In the genomic region with DNA sequence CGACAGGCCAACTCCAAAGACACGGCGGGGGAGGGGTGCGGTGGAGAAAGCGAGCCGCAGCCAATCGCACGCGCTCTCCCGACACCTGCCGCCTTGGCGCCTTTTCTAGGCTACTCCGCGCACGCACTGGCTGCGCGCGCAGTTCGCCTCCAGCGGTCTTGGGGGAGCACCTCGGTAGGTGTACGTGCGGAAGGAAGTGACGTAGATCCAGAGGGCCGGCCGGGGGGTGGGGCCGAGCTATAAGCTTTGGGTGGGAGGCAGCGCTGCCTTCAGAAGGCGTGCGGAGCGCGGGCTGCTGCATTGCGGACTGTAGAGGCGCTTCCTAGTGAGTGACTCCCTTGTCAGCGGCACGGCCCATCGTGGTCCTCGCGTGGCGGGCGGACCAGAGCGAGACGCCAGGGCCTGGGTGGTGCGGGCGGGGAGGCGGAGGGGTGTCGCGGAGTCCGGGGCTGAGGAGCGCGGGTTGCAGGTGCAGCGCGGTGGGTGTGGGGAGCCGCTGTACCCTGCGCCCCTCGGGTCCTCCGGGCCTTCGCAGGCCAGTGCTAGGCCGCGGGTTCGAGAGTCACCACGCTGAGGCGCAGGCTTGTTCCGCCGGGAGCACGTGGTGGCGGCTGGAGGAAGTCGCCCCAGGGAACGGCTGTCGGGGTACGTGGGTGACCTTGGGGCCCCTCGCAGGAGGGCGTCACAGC, we compare ENCODE assay signal across 8 mouse cellular contexts. TPM values are rescaled to one million over a fixed set of nuclear protein-coding genes. Genes with fewer than 3 reads are reported as not detected.
DNase-seq lines count a peak whose midpoint lies in the region; ATAC-seq and TF ChIP-seq lines count a peak whose summit lies in the region.

TSS of gene Tfrc (plus strand) at position 209 of the 689 bp plus-strand sequence.

- H3K4me3 ChIP-seq in embryonic facial prominence, embryonic 14.5 days (ENCODE audit: low read depth, low read length) = peak within 1 kb of the TSS; percentile 83
- peak within 1 kb of the TSS; percentile 87 for H3K4me3 ChIP-seq in heart, adult 2 months
- peak within 1 kb of the TSS; percentile 83 for H3K4me3 ChIP-seq in limb, embryonic 13.5 days
- peak within 1 kb of the TSS; percentile 89 for H3K4me3 ChIP-seq in midbrain, embryonic 16.5 days (ENCODE audit: low read depth, low read length)

- peak; percentile 70; the same call in 1 of the 2 replicates for TF ChIP-seq EP300 in heart, adult 2 months (IDR thresholded peaks at IDR 0.05; ENCODE audit: insufficient read depth, low read depth, low read length)

- peak within 1 kb of the TSS; percentile 93 for H3K4me2 ChIP-seq in embryonic facial prominence, embryonic 14.5 days (ENCODE audit: low read depth, low read length)
- peak within 1 kb of the TSS; percentile 86 for H3K4me2 ChIP-seq in limb, embryonic 13.5 days (replicated peaks)
- peak within 1 kb of the TSS; percentile 70 for H3K4me2 ChIP-seq in midbrain, embryonic 16.5 days (ENCODE audit: low read length)

- TF ChIP-seq POLR2A in heart, adult 2 months (IDR thresholded peaks at IDR 0.05; ENCODE audit: insufficient read depth, low read depth, low read length) = peak; percentile 97

- no peaks in the 10 kb centered on the region for H3K27me3 ChIP-seq in embryonic facial prominence, embryonic 14.5 days (replicated peaks; ENCODE audit: control insufficient read depth, insufficient read depth, low read length)
- no peaks in the 10 kb centered on the region for H3K27me3 ChIP-seq in heart, adult 2 months (ENCODE audit: control insufficient read depth, insufficient read depth, low read length)
- no peaks in the 10 kb centered on the region for H3K27me3 ChIP-seq in limb, embryonic 13.5 days
- no peaks in the 10 kb centered on the region for H3K27me3 ChIP-seq in midbrain, embryonic 16.5 days (ENCODE audit: control insufficient read depth, insufficient read depth, low read depth, low read length)

- peak within 1 kb of the TSS; percentile 84 for H3K9ac ChIP-seq in embryonic facial prominence, embryonic 14.5 days (ENCODE audit: low read depth, low read length)
- H3K9ac ChIP-seq in heart, adult 2 months (ENCODE audit: low read depth, low read length) = peak within 1 kb of the TSS; percentile 87
- H3K9ac ChIP-seq in limb, embryonic 13.5 days = peak within 1 kb of the TSS; percentile 78
- peak within 1 kb of the TSS; percentile 86 for H3K9ac ChIP-seq in midbrain, embryonic 16.5 days (ENCODE audit: low read depth, low read length)

- no peaks in the 10 kb centered on the region for H3K36me3 ChIP-seq in embryonic facial prominence, embryonic 14.5 days (ENCODE audit: control insufficient read depth, insufficient read depth, low read length)
- H3K36me3 ChIP-seq in heart, adult 2 months (ENCODE audit: control insufficient read depth, insufficient read depth, low read length) = no peaks in the 10 kb centered on the region; the same call in none of the 2 replicates
- peaks cover 3% of the 10 kb centered on the region; the same call in 1 of the 2 replicates for H3K36me3 ChIP-seq in limb, embryonic 13.5 days
- no peaks in the 10 kb centered on the region for H3K36me3 ChIP-seq in midbrain, embryonic 16.5 days (ENCODE audit: control insufficient read depth, insufficient read depth, low read length)

- TF ChIP-seq CTCF in heart, adult 2 months (IDR thresholded peaks at IDR 0.05) = peak; percentile 21; the same call in 1 of the 2 replicates

- H3K27ac ChIP-seq in embryonic facial prominence, embryonic 14.5 days (replicated peaks; ENCODE audit: low read depth, low read length) = peak within 1 kb of the TSS; percentile 91
- H3K27ac ChIP-seq in heart, adult 2 months = peak within 1 kb of the TSS; percentile 92
- H3K27ac ChIP-seq in limb, embryonic 13.5 days = peak within 1 kb of the TSS; percentile 89; the same call in 1 of the 2 replicates
- peak within 1 kb of the TSS; percentile 92 for H3K27ac ChIP-seq in midbrain, embryonic 16.5 days (ENCODE audit: low read length)

- peak; percentile 98 for ATAC-seq in embryonic facial prominence, embryonic 14.5 days (ENCODE audit: low read depth)
- ATAC-seq in limb, embryonic 13.5 days (ENCODE audit: low FRiP score, low read depth) = peak; percentile 99
- ATAC-seq in midbrain, embryonic 16.5 days = peak; percentile 99

- H3K4me1 ChIP-seq in embryonic facial prominence, embryonic 14.5 days (ENCODE audit: control insufficient read depth, insufficient read depth, low read length) = peaks cover 10% of the 10 kb centered on the region; the same call in 1 of the 2 replicates
- H3K4me1 ChIP-seq in heart, adult 2 months (ENCODE audit: control insufficient read depth, insufficient read depth, low read length) = peaks cover 2% of the 10 kb centered on the region; the same call in 1 of the 2 replicates
- peaks cover 19% of the 10 kb centered on the region for H3K4me1 ChIP-seq in limb, embryonic 13.5 days
- peaks cover 12% of the 10 kb centered on the region for H3K4me1 ChIP-seq in midbrain, embryonic 16.5 days (ENCODE audit: control insufficient read depth, insufficient read depth, low read length)

- H3K9me3 ChIP-seq in embryonic facial prominence, embryonic 14.5 days (ENCODE audit: control insufficient read depth, low read length) = no peaks in the 10 kb centered on the region
- no peaks in the 10 kb centered on the region for H3K9me3 ChIP-seq in limb, embryonic 13.5 days
- H3K9me3 ChIP-seq in midbrain, embryonic 16.5 days (replicated peaks; ENCODE audit: control insufficient read depth, low read length, poor library complexity, severe bottlenecking) = no peaks in the 10 kb centered on the region

- peak; percentile 98 for DNase-seq in 3T3-L1 (ENCODE audit: low read depth, low spot score)
- peak; percentile 84 to 92 for DNase-seq in adrenal gland, postnatal 4 days (ENCODE audit: low spot score in 2 of 2)
- peak; percentile 99 for DNase-seq in embryonic facial prominence, embryonic 14.5 days (ENCODE audit: low spot score)
- peak; percentile 95 to 97 for DNase-seq in heart, adult 2 months
- DNase-seq in kidney, adult 8-10 months = peak; percentile 97 to 98
- DNase-seq in spleen, postnatal 10 days (ENCODE audit: low spot score in 2 of 2) = peak; percentile 96 to 98

- intact Hi-C loops in heart, adult 2 months (cut with DNase I) = loop anchor here (2.0 to 10.0 kb wide), 3 partner anchors 87 to 334 kb away; partner anchors contain the start of genes Rnf168 and Smco1

- H3K79me2 ChIP-seq in heart, adult 2 months (replicated peaks; ENCODE audit: control insufficient read depth, insufficient read depth, low read length) = no peaks in the 10 kb centered on the region

- WGBS in embryonic facial prominence, embryonic 14.5 days = under 1% methylated on average over 47 of the region's 73 CpGs
- WGBS in heart, adult 2 months = under 1% methylated on average over 73 of the region's 73 CpGs
- under 1% methylated on average over 67 of the region's 73 CpGs for WGBS in limb, embryonic 13.5 days
- under 1% methylated on average over 65 of the region's 73 CpGs for WGBS in midbrain, embryonic 16.5 days

RNA-seq across cellular contexts. Expression of gene Tfrc, which starts in this region (rescaled TPM):
- total RNA-seq in adrenal gland, postnatal 4 days (2021) = 10 to 100 TPM; 57.2 to 75.8 TPM
- 40.2 and 40.4 TPM in 2 replicates for polyA plus RNA-seq in embryonic facial prominence, embryonic 14.5 days (2014; fragmentation: Nextera tagmentation; extraction: Ambion mirVana)
- 10 to 100 TPM; 51.3 to 85.7 TPM for total RNA-seq in heart, adult 2 months (2021)
- polyA plus RNA-seq in heart, adult 2 months (2012; rRNA removed) = 27.8 and 72.8 TPM in 2 replicates
- 22.4 and 24.2 TPM in 2 replicates for polyA plus RNA-seq in limb, embryonic 13.5 days (2015; fragmentation: Nextera tagmentation; extraction: Ambion mirVana)
- 33.3 and 40.5 TPM in 2 replicates for polyA plus RNA-seq in midbrain, embryonic 16.5 days (2015; fragmentation: Nextera tagmentation; extraction: Ambion mirVana)

Comparison
In these comparisons a context has a peak if more than half of its experiments do, and no peak if none do; other contexts are left out.
1. Peak in every context shown above with its lines: DNase-seq, ATAC-seq, H3K4me3 ChIP-seq and H3K27ac ChIP-seq.